Mouse (Mus musculus) liver, embryonic 11.5 days (tissue): ENCODE data around the gene Ncdn. TPM values are rescaled to one million over a fixed set of nuclear protein-coding genes. Genes with fewer than 3 reads are reported as not detected.

Experiments used
- ATAC-seq: fragments of 200-750 bp; cut with Nextera tagmentation; replicated peaks from 2 replicates; pipeline ENCODE4 v1.8.0; 2017; ENCODE audit warnings: moderate number of reproducible peaks, mild to moderate bottlenecking, moderate TSS enrichment, moderate library complexity; ENCODE audit not compliant: low FRiP score
- DNase-seq: peaks from one replicate; pipeline ENCODE4 v3.0.0-alpha.2; 2017; ENCODE audit warnings: low spot score
- H3K27ac ChIP-seq: fragments of 300-500 bp; sonication (generic); 2 replicates; pipeline ENCODE4 v1.5.1; 2014; ENCODE audit warnings: mild to moderate bottlenecking, low read depth, low read length, control low read depth
- H3K27me3 ChIP-seq: fragments of 300-500 bp; sonication (generic); replicated peaks from 2 replicates; pipeline ENCODE4 v1.6.1; 2014; ENCODE audit warnings: low read length, mixed read lengths; ENCODE audit not compliant: control insufficient read depth, insufficient read depth
- H3K36me3 ChIP-seq: fragments of 300-500 bp; sonication (generic); 2 replicates; pipeline ENCODE4 v1.6.1; 2014; ENCODE audit warnings: mild to moderate bottlenecking, low read length, moderate library complexity, mixed read lengths; ENCODE audit not compliant: control insufficient read depth, insufficient read depth
- H3K4me1 ChIP-seq: fragments of 300-500 bp; sonication (generic); replicated peaks from 2 replicates; pipeline ENCODE4 v1.6.1; 2014; ENCODE audit warnings: low read length, mixed read lengths; ENCODE audit not compliant: control insufficient read depth, insufficient read depth
- H3K4me2 ChIP-seq: fragments of 300-500 bp; sonication (generic); 2 replicates; pipeline ENCODE4 v1.6.1; 2014; ENCODE audit warnings: mild to moderate bottlenecking, control low read depth, moderate library complexity
- H3K4me3 ChIP-seq: fragments of 300-500 bp; sonication (generic); 2 replicates; pipeline ENCODE4 v1.5.1; 2014; ENCODE audit warnings: low read depth, low read length, control low read depth
- H3K9ac ChIP-seq: fragments of 300-500 bp; sonication (generic); 2 replicates; pipeline ENCODE4 v1.6.1; 2014; ENCODE audit warnings: low read depth, low read length, control low read depth
- H3K9me3 ChIP-seq: fragments of 300-500 bp; sonication (generic); 2 replicates; pipeline ENCODE4 v1.6.1; 2016; ENCODE audit warnings: low read length, inconsistent platforms, mixed read lengths; ENCODE audit not compliant: control insufficient read depth
- WGBS: fragments of 180-500 bp; shearing (Covaris S2); extraction: QIAGEN DNeasy Blood & Tissue Kit; methylation state at CpG from one replicate; pipeline ENCODE4 v1.1.7; 2014; 5-methylcytosine and 5-hydroxymethylcytosine counted together
- polyA plus RNA-seq: library from polyadenylated mRNA; unstranded; fragments of >200 nt; fragmentation: Nextera tagmentation; extraction: Ambion mirVana; gene quantifications from 2 replicates; pipeline ENCODE4 v1.2.1, GENCODE M21; 2014

Ncdn gene
- polyA plus RNA-seq, 1 experiment from 2014 or later, result 25.0 TPM

GRCm38 (mm10) chr4:126707439-126707826 lies 45.8 kb downstream of the Ncdn start:
- WGBS, result 88% methylated on average over 5 of the region's 5 CpGs
- Histone ChIP-seq H3K4me1 (no peaks in the 10 kb centered on the region), H3K4me2 (no peak overlapping the region), H3K4me3 (no peak overlapping the region), H3K9me3 (no peaks in the 10 kb centered on the region), H3K27ac (no peak overlapping the region), H3K9ac (no peak overlapping the region), H3K27me3 (no peaks in the 10 kb centered on the region), H3K36me3 (peaks cover 24% of the 10 kb centered on the region)
- ATAC-seq, result no peak
- DNase-seq, result no peak

GRCm38 (mm10) chr4:126706630-126707438 lies 46.4 kb downstream of the Ncdn start:
- 81% methylated on average over 12 of the region's 12 CpGs for WGBS
- H3K36me3 ChIP-seq, result peaks cover 24% of the 10 kb centered on the region
- no peak for DNase-seq

GRCm38 (mm10) chr4:126696908-126697307 lies 56.3 kb downstream of the Ncdn start:
- ATAC-seq, result no peak
- peaks cover 5% of the 10 kb centered on the region; the same call in 1 of the 2 replicates for H3K36me3 ChIP-seq
- no peaks in the 10 kb centered on the region for H3K27me3 ChIP-seq
- DNase-seq, result no peak
- no peaks in the 10 kb centered on the region for H3K4me1 ChIP-seq
- H3K4me2 ChIP-seq, result no peak overlapping the region
- H3K9me3 ChIP-seq, result no peaks in the 10 kb centered on the region
- no peak overlapping the region for H3K27ac ChIP-seq
- H3K9ac ChIP-seq, result no peak overlapping the region
- 91% methylated on average over 4 of the region's 4 CpGs for WGBS
- no peak overlapping the region for H3K4me3 ChIP-seq

More at GRCm38 (mm10) chr4:126706630-126707438, 46.4 kb downstream of the Ncdn start:
- Histone ChIP-seq H3K27me3 (no peaks in the 10 kb centered on the region), H3K9ac (no peak overlapping the region), H3K27ac (no peak overlapping the region), H3K9me3 (no peaks in the 10 kb centered on the region), H3K4me2 (no peak overlapping the region), H3K4me1 (no peaks in the 10 kb centered on the region), H3K4me3 (no peak overlapping the region)
- no peak for ATAC-seq

Other genes starting within 250 kb of the Ncdn start
- 0.29 and 0.30 TPM in 2 replicates for gene Ago4, start 220.0 kb downstream of the Ncdn start, polyA plus RNA-seq
- 43.5 and 51.6 TPM in 2 replicates for gene Clspn, start 196.5 kb downstream of the Ncdn start, polyA plus RNA-seq
- 0.40 and 0.71 TPM in 2 replicates for gene 5730409E04Rik, start 143.6 kb downstream of the Ncdn start, polyA plus RNA-seq
- gene Psmb2, start 75.8 kb downstream of the Ncdn start, polyA plus RNA-seq, result 535 and 555 TPM in 2 replicates
- gene Tfap2e, start 17.2 kb downstream of the Ncdn start, polyA plus RNA-seq, result not detected in 2 replicates
- gene AU040320, start 106 bp upstream of the Ncdn start, polyA plus RNA-seq, result 18.7 and 19.3 TPM in 2 replicates
- gene Zmym4, start 214.7 kb upstream of the Ncdn start, polyA plus RNA-seq, result 13.6 and 13.7 TPM in 2 replicates